Mouse (Mus musculus): ENCODE measurements around the gene Kctd19.

The Kctd19 gene

GRCm38 (mm10) chr8:105413391-105413790, at the start of gene Kctd19, which contains the start of gene Lrrc36:
TSS of gene Kctd19 (minus strand) at chr8:105413502.
TSS of gene Lrrc36 (plus strand) at chr8:105413571.
- peak; percentile 79 for DNase-seq (ENCODE audit: low spot score)

GRCm38 (mm10) chr8:105461085-105461803, 47.9 kb upstream of the Kctd19 start:
- DNase-seq (ENCODE audit: low spot score): peak; percentile 76

- no peak for DNase-seq (ENCODE audit: low spot score)
These were observed 41.9 kb upstream of the Kctd19 start for GRCm38 (mm10) chr8:105455218-105455617.

GRCm38 (mm10) chr8:105454088-105454487, 40.8 kb upstream of the Kctd19 start:
- no peak for DNase-seq (ENCODE audit: low spot score)

GRCm38 (mm10) chr8:105453296-105453695, 40.0 kb upstream of the Kctd19 start:
- DNase-seq (ENCODE audit: low spot score): no peak

- no peak for DNase-seq (ENCODE audit: low spot score)
These were observed 38.8 kb upstream of the Kctd19 start for GRCm38 (mm10) chr8:105451903-105452603.

- DNase-seq (ENCODE audit: low spot score): no peak
These were observed 37.7 kb upstream of the Kctd19 start for GRCm38 (mm10) chr8:105450977-105451376.

GRCm38 (mm10) chr8:105448596-105448995, 35.3 kb upstream of the Kctd19 start:
- no peak for DNase-seq (ENCODE audit: low spot score)

- no peak for DNase-seq (ENCODE audit: low spot score)
These were observed 34.9 kb upstream of the Kctd19 start for GRCm38 (mm10) chr8:105448188-105448587.

- DNase-seq (ENCODE audit: low spot score): no peak
These were observed 32.8 kb upstream of the Kctd19 start for GRCm38 (mm10) chr8:105446127-105446552.

- DNase-seq (ENCODE audit: low spot score): no peak
These were observed 32.2 kb upstream of the Kctd19 start for GRCm38 (mm10) chr8:105445296-105446126.

GRCm38 (mm10) chr8:105442661-105443060, 29.4 kb upstream of the Kctd19 start:
- DNase-seq (ENCODE audit: low spot score): no peak

- peak; percentile 42 for DNase-seq (ENCODE audit: low spot score)
These were observed 28.1 kb upstream of the Kctd19 start for GRCm38 (mm10) chr8:105441433-105441832.

- DNase-seq (ENCODE audit: low spot score): no peak
These were observed 25.6 kb upstream of the Kctd19 start for GRCm38 (mm10) chr8:105438865-105439264.

- DNase-seq (ENCODE audit: low spot score): no peak
These were observed 23.9 kb upstream of the Kctd19 start for GRCm38 (mm10) chr8:105437078-105437748.

- DNase-seq (ENCODE audit: low spot score): no peak
These were observed 22.9 kb upstream of the Kctd19 start for GRCm38 (mm10) chr8:105436218-105436617.

- DNase-seq (ENCODE audit: low spot score): no peak
These were observed 20.8 kb upstream of the Kctd19 start for GRCm38 (mm10) chr8:105434136-105434535.

GRCm38 (mm10) chr8:105433511-105433910, 20.2 kb upstream of the Kctd19 start:
- DNase-seq (ENCODE audit: low spot score): peak; percentile 57

- DNase-seq (ENCODE audit: low spot score): no peak
These were observed 19.7 kb upstream of the Kctd19 start for GRCm38 (mm10) chr8:105433021-105433420.

- no peak for DNase-seq (ENCODE audit: low spot score)
These were observed 18.6 kb upstream of the Kctd19 start for GRCm38 (mm10) chr8:105431743-105432515.

GRCm38 (mm10) chr8:105426878-105427277, 13.6 kb upstream of the Kctd19 start:
- DNase-seq (ENCODE audit: low spot score): peak; percentile 26

All from lung, postnatal 25 days (tissue).